Mouse (Mus musculus) regulatory T cell (primary cell): ENCODE results near the gene Tas2r120.
"Not testable (repeated sequence)": the region's sequence is repeated elsewhere in the genome, so short reads cannot be mapped to it uniquely, and the experiment has no call there.

Source experiments
- in situ Hi-C: fragments of 300-600 bp; cut with MboI, MseI; formaldehyde crosslinking; loops from one replicate; pipeline ENCODE4 v1.15.1; 2025; ENCODE audit warnings: high pct_unique_total_duplicates

Tas2r120 gene

GRCm38 (mm10) chr6:132656653-132657052 lies at the start of gene Tas2r120:
Gene Tas2r120 (plus strand): TSS chr6:132656953.
- in situ Hi-C loops = no loop called here

GRCm38 (mm10) chr6:132649399-132649798 lies 7.4 kb upstream of the Tas2r120 start:
- in situ Hi-C loops = no loop called here

GRCm38 (mm10) chr6:132651426-132651825 lies 5.3 kb upstream of the Tas2r120 start, which contains the start of gene A630073D07Rik:
Gene A630073D07Rik (minus strand): TSS chr6:132651526.
- in situ Hi-C loops = loop anchor here (5.0 kb wide), 1 partner anchor 556 kb away; no protein-coding TSS in a partner anchor

GRCm38 (mm10) chr6:132691596-132691995 lies 34.8 kb downstream of the Tas2r120 start:
- in situ Hi-C loops = not testable (repeated sequence)

GRCm38 (mm10) chr6:132700907-132701306 lies 44.2 kb downstream of the Tas2r120 start, which contains the start of gene Tas2r121:
Gene Tas2r121 (minus strand): TSS chr6:132701007.
- in situ Hi-C loops = no loop called here
